Mouse (Mus musculus): Measurements from ENCODE around the gene Lck. TPM values are rescaled to one million over a fixed set of nuclear protein-coding genes. Genes with fewer than 3 reads are reported as not detected.

The Lck gene
- total RNA-seq, 2 experiments from 2014 or later = not detected

DNA sequence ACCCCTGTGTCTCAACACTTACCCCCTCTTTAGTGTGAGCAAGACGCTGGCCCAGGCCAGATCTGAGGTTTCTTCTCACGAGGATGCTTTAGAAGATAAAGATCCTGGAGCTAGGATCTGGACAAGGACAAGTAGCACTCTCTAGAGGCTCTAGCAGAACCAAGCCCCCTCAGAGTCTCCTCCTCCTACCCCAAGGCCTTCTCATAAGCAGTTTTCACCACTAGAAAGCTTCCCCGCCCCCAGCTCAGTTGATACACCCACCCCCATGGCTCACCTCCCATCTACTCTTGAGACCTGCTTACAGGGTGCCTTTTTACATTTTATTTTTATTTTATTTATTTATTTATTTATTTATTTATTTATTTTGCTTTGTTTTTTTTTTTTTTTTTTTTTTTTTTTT is 63.8 kb downstream of the Lck start:
- no peak for DNase-seq (ENCODE audit: low spot score)

GRCm38 (mm10) chr4:129508834-129509600 is 64.4 kb downstream of the Lck start:
- DNase-seq (ENCODE audit: low spot score) = no peak

DNA sequence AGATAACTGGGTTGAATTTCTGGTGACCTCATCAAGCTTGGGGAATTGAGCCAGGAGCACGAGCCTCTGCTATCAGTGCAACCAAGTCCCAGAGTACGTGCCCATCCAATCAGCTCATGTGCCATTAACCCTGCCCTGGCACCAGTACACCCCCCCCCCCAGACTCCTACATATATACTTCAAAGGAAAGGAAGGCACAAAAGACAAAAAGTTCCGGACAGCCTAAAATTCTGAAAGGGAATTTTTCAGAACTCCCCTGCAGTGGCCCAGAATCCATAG is 65.3 kb downstream of the Lck start:
- no peak for DNase-seq (ENCODE audit: low spot score)

DNA sequence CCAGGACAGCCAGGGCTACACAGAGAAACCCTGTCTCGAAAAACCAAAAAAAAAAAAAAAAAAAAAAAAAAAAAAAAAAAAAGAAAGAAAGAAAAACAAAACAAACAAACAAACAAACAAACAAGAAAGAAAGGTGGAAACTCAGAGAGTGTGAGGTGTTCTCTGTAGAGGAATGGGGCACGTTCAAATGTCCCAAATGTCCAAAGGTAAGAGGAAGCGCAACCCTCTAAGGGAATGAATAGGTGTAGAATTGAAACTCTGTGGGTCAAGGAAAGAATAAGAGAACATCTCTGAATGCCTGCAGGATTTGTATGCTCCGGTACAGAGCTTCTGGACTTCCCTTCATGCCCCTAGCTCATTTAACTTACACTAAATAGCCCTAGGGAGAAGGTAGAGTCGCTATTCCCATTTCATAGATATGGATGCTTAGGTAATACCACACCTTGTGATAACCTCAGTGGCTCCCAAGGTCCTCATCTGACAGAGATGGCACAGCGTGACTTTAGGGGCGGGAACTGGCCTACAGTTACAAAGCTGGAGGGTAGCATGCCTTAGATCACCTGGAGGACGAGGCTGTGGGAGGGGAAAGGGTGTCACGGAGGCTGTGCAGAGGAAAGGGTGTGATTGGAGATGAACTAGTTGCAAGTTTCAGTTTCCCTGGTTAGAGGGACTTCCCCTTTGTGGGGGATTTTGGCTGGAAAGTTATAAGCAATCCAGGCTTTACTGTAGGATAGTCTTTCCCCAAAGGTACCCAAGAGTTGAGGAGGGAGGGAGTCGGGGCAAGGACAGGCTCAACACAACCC is 65.8 kb downstream of the Lck start:
- no peak for DNase-seq (ENCODE audit: low spot score)

- DNase-seq (ENCODE audit: low spot score) = no peak
Measured at GRCm38 (mm10) chr4:129505511-129505910, 67.9 kb downstream of the Lck start.

GRCm38 (mm10) chr4:129502901-129503444 is 70.5 kb downstream of the Lck start:
- DNase-seq (ENCODE audit: low spot score) = no peak

DNA sequence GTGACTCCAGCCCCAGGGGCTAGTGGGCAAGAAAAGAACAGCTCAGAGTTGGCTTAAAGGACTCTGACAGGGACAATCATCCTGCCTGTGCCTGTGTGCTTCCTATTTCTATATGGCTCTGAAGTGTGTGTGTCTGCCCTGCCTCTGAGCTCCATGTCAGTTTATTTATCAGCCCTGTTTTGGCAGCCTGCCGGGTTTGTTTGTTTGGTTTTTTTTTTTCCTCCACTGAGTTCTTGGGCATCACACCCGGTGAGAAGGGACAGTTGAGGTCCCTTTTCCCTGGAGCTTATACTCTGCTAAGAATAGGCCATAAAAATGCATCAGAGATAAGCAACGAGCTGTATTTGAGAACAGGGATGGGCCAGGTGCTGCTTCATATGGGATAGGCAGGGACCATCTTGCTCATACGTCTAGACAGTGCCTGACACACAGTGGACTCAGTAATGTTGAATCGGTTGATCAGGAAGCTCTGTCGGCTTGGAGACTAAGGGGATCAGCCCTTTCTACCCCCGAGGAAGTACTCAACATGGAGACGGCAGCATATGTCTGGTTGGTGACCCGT is 71.0 kb downstream of the Lck start:
- no peak for DNase-seq (ENCODE audit: low spot score)

DNA sequence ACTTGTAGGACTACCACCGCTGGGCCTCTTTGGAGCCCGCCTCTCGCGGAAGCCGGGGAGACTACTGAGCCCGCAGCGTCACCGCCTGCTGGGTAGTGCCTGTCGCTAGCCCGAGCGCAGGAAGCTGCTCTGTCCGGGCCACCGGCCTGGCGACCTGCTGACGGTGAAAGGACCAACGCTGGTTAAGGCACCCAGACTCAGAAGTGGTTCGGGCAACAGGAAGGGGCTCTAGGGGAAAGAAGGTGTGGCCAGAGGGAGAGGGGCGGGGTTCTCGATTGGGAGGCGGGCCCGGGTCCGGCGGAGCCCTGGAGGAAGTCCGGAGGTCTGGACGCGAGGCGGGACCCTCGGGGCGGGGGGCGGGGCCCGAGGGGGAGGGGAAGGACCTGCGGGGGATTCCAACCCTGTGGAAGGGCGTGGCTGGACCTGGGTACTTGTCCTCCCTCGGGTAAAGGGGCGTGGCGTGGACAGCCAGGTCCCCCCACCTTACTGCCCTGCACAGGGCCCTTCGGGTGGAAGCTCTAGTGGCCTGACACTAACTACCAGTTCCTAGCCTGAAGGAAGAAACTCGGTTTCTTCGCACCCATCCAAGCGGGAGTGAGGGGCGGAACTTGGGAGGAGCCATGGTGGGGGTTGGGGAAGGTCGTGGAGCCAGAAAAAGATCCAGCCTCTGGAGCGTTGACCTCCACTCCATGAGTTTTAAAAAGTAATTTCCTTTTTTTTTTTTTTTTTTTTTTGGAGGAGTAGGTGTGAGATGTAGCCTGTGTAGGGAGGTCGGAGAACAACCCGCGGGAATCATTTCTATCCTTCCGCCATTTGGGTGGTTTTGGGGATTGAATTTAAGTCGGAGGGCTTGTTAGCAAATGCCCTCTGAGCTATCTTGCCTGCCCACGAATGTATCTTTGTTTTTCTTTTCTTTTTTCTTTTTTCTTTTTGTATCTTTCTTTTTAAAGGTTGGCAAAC is 72.6 kb downstream of the Lck start:
- peak; percentile 87 for DNase-seq (ENCODE audit: low spot score)

DNA sequence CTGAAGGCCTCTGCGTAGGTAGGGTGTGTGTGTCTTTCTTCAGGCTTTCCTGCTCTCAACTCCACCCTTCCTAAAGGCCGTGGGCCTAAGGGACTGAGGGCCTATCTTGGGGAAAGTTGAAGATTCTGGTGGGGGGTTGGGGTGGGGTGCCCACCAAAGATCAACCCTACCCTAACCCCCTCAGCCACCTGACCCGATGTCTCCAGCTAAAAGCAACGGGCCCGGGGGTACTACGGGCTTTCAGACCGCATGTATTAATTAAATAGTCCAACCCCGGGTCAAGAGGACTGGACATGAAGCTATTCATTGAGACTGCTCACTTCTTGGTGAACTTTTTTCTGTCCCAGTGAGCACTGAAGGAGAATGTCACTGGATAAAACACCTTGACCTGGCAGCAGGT is 73.4 kb downstream of the Lck start:
- no peak for DNase-seq (ENCODE audit: low spot score)

DNA sequence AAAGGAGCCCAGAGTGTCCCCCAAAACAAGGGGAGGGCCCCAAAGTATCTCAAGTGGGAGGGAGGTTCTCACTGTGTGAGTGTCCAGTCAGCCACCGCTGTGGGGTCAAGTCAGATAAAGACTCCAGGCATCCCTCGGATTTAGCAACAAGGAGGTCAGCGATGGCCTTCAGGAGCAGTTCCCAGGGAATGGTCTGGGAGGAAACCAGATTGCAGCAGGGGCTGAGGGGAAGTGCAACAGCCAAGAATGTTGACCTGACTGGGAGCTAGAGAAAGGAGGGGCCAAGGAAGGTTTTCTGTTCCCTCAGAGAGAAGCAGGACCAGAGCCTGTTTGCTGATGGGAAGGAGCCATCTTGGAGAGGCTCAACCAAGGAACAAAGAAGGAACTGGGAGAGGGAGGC is 74.5 kb downstream of the Lck start:
- DNase-seq (ENCODE audit: low spot score) = no peak

Small RNA genes lying within 50 kb of the gene (microRNA-seq; reads per million reads assigned to microRNA genes)
- not detected for gene Mir8119

Other genes starting within 250 kb of the Lck start
- 10 to 100 TPM; 34.6 to 45.1 TPM for gene Rbbp4, start 238.3 kb downstream of the Lck start, total RNA-seq (2021)
- 10 to 100 TPM; 24.9 to 30.2 TPM for gene Zbtb8os, start 237.9 kb downstream of the Lck start, total RNA-seq (2021)
- gene Zbtb8a, start 195.5 kb downstream of the Lck start, total RNA-seq (2021) = under 1 TPM; 0.59 to 0.82 TPM
- gene Zbtb8b, start 132.8 kb downstream of the Lck start, total RNA-seq (2021) = not detected
- 10 to 100 TPM; 36.4 to 41.2 TPM for gene Bsdc1, start 112.1 kb downstream of the Lck start, total RNA-seq (2021)
- gene Tssk3, start 82.6 kb downstream of the Lck start, total RNA-seq (2021) = not detected
- gene Fam229a, start 82.5 kb downstream of the Lck start, total RNA-seq (2021) = not detected
- 1 to 10 TPM in 1 of 2 experiments, under 1 TPM in 1; 0.64 to 1.1 TPM for gene Marcksl1, start 60.1 kb downstream of the Lck start, total RNA-seq (2021)
- gene Hdac1, start 30.9 kb downstream of the Lck start, total RNA-seq (2021) = 1 to 10 TPM; 7.7 to 8.2 TPM
- not detected for gene Fam167b, start 4.9 kb upstream of the Lck start, total RNA-seq (2021)
- 100 to 1,000 TPM; 132 to 136 TPM for gene Eif3i, start 27.0 kb upstream of the Lck start, total RNA-seq (2021)
- gene Tmem234, start 27.0 kb upstream of the Lck start, total RNA-seq (2021) = 10 to 100 TPM; 28.8 to 32.9 TPM
- under 1 TPM; 0.71 to 0.84 TPM for gene Dcdc2b, start 40.6 kb upstream of the Lck start, total RNA-seq (2021)
- 1 to 10 TPM; 7.4 to 8.8 TPM for gene Iqcc, start 45.5 kb upstream of the Lck start, total RNA-seq (2021)
- gene Ccdc28b, start 50.3 kb upstream of the Lck start, total RNA-seq (2021) = 10 to 100 TPM; 28.7 to 29.2 TPM
- gene Txlna, start 67.4 kb upstream of the Lck start, total RNA-seq (2021) = 10 to 100 TPM; 17.4 to 18.6 TPM
- 10 to 100 TPM; 74.1 to 78.0 TPM for gene Kpna6, start 99.1 kb upstream of the Lck start, total RNA-seq (2021)
- gene Tmem39b, start 123.2 kb upstream of the Lck start, total RNA-seq (2021) = 1 to 10 TPM; 3.0 to 3.9 TPM
- 10 to 100 TPM; 22.7 to 24.3 TPM for gene Khdrbs1, start 168.7 kb upstream of the Lck start, total RNA-seq (2021)
- 100 to 1,000 TPM; 600 to 670 TPM for gene Ptp4a2, start 237.6 kb upstream of the Lck start, total RNA-seq (2021)

Data from gastrocnemius, adult 18-20 months (tissue).